Mouse (Mus musculus): ENCODE measurements around the gene Abi3.

DNA sequence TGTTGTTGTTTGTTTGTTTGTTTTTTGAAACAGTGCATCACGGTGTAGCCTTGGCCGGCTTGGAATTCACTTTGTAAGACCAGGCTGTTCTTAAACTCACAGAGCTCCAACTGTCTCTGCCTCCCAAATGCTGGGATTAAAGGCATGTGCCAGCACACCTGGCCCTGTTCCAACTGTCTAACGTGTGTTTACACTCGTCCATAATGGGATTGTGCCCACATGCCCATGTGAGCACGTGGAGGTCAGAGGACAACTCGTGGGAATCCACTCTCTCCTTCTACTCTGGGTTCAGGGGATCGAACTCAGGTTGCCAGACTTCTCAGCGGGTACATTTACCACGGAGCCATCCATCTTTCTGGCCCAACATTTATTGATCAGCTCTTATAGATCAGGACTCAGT is 26.9 kb downstream of the Abi3 start:
- TF ChIP-seq TAL1 (IDR thresholded peaks at IDR 0.05; ENCODE audit: low read length) (no peak), GATA1 (IDR thresholded peaks at IDR 0.05; ENCODE audit: low read length) (no peak)
